Comparison of ENCODE assay signal across 24 mouse cellular contexts in the genomic region with DNA sequence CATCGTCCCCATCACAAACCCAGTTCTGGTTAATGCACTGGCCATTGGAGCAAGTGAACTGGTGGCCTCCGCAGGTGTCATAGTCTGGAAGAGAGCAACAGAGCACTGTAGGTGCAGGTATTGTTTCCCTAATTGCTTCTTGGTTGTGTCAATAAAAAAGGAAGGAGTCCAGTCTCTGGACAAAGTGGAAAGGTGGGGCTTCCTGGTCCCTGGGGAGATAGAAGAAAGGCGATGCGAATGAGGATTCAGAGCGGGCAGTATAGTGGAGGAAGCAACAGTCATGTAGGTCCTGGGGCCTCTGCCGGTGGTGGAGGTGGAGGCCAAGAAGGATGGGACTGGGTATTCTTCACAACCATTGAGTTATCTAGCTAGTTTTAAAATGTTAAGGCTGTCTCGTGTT. TPM values are rescaled to one million over a fixed set of nuclear protein-coding genes. Genes with fewer than 3 reads are reported as not detected.
"Had no signal": no experiment of that assay in that cellular context is flagged by ENCODE, and none has a peak within 500 bp of the region (broad histone marks: within the 10 kb centered on the region; RNA-seq: fewer than 3 reads in every experiment).

No protein-coding gene starts in this region.

- H3K27ac ChIP-seq: heart, embryonic 10.5 days; hindbrain, embryonic 13.5 days; hindbrain, embryonic 15.5 days; hindbrain, postnatal 0 days; kidney, embryonic 15.5 days; kidney, postnatal 0 days; limb, embryonic 13.5 days; limb, embryonic 15.5 days; liver, embryonic 13.5 days had no signal

- H3K36me3 ChIP-seq: heart, embryonic 10.5 days; heart, embryonic 12.5 days; hindbrain, embryonic 13.5 days; hindbrain, embryonic 15.5 days; kidney, embryonic 15.5 days; limb, embryonic 13.5 days; limb, embryonic 15.5 days; liver, embryonic 13.5 days had no signal

- H3K9ac ChIP-seq: heart, embryonic 12.5 days; hindbrain, embryonic 13.5 days; hindbrain, embryonic 15.5 days; kidney, embryonic 15.5 days; limb, embryonic 13.5 days; limb, embryonic 15.5 days; liver, embryonic 13.5 days had no signal

- H3K27me3 ChIP-seq: hindbrain, embryonic 13.5 days; hindbrain, embryonic 15.5 days; kidney, embryonic 15.5 days; limb, embryonic 13.5 days; limb, embryonic 15.5 days; liver, embryonic 13.5 days had no signal

- H3K4me1 ChIP-seq: hindbrain, embryonic 15.5 days; limb, embryonic 15.5 days had no signal

- DNase-seq: gastrocnemius, postnatal 14 days; gastrocnemius, postnatal 36 days; heart, adult 18-20 months; heart, postnatal 10 days; heart, postnatal 36 days; kidney, adult 11 months; kidney, adult 2 months; kidney, adult 9 months; kidney, postnatal 14 days; kidney, postnatal 36 days; layer of hippocampus, adult 9-11 months; layer of hippocampus, postnatal 36 days; left cerebral cortex, postnatal 4 days; liver, embryonic 13.5 days had no signal

- ATAC-seq: hindbrain, postnatal 0 days; intestine, embryonic 16.5 days had no signal

- H3K9me3 ChIP-seq: heart, embryonic 10.5 days; heart, embryonic 12.5 days; hindbrain, embryonic 13.5 days; hindbrain, embryonic 15.5 days; kidney, embryonic 15.5 days; limb, embryonic 13.5 days; limb, embryonic 15.5 days; liver, embryonic 13.5 days had no signal

- H3K4me3 ChIP-seq: heart, embryonic 10.5 days; heart, embryonic 12.5 days; hindbrain, embryonic 13.5 days; hindbrain, embryonic 15.5 days; kidney, embryonic 15.5 days; limb, embryonic 13.5 days; limb, embryonic 15.5 days; liver, embryonic 13.5 days had no signal

- H3K4me2 ChIP-seq: heart, embryonic 12.5 days; hindbrain, embryonic 13.5 days; hindbrain, embryonic 15.5 days; kidney, embryonic 15.5 days; limb, embryonic 13.5 days; limb, embryonic 15.5 days; liver, embryonic 13.5 days had no signal

RNA-seq across cellular contexts. Expression of a gene that starts 49.8 kb away (rescaled TPM):
- polyA plus RNA-seq: limb, embryonic 15.5 days had no signal
